ENCODE assay signal across 9 mouse cellular contexts in the genomic region with DNA sequence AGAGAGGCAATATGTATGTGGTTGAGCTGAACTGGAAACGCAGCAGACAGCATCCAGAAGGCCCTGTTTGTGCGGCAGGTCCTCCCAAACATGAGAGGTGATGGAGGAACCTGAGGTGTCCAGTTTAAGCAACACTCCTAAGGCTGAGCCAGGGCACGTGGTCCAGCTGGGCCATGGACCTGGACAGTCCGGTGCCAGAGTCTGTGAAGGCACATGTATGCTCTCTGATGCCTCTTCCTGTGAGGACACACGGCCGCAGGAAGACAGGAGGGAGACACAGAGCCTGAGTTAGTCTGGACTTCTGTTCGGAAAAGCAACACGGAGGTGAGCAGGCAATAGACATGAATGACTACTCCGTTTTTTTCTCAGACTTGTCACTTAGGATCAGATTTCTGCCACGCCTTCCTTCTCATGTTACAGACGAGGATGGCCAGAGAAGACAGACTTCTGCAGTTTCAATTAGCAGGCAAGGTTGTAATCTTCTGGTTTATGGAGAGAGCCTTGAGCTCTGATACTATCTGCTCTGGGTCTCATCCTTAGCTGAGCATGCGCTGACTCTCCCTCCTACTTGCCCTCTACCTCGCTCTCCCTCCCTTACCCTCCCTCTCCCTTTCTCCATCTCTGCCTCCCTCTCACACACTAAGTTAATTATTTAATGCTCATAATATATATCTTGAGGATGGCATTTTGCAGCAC. TPM values are rescaled to one million over a fixed set of nuclear protein-coding genes. Genes with fewer than 3 reads are reported as not detected.
DNase-seq lines count a peak whose midpoint lies in the region; ATAC-seq and TF ChIP-seq lines count a peak whose summit lies in the region.
"Had no signal": no experiment of that assay in that cellular context is flagged by ENCODE, and none has a peak within 500 bp of the region (broad histone marks: within the 10 kb centered on the region; RNA-seq: fewer than 3 reads in every experiment).

No protein-coding gene starts in this region.

- WGBS in limb, embryonic 12.5 days = 31% methylated on average over 13 of the region's 13 CpGs

- H3K27ac ChIP-seq in gastrocnemius, adult 2 months = no peak overlapping the region
- no peak overlapping the region for H3K27ac ChIP-seq in limb, embryonic 12.5 days

- no peaks in the 10 kb centered on the region for H3K9me3 ChIP-seq in limb, embryonic 12.5 days

- DNase-seq in gastrocnemius, adult 2 months = no peak
- DNase-seq in gastrocnemius, postnatal 25 days = no peak
- peak; percentile 19 for DNase-seq in ovary, adult 18-20 months (ENCODE audit: low spot score)
- DNase-seq in ovary, postnatal 10 days (ENCODE audit: low spot score) = no peak
- DNase-seq in testis, postnatal 14 days (ENCODE audit: low spot score) = peak; percentile 27
- DNase-seq in spleen, postnatal 4 days (ENCODE audit: low spot score in 2 of 2) = no peak
- no peak for DNase-seq in adrenal gland, adult 18-20 months (ENCODE audit: low spot score in 2 of 2)

- peak; percentile 66; the same call in 1 of the 2 replicates for ATAC-seq in limb, embryonic 12.5 days (ENCODE audit: insufficient number of reproducible peaks, insufficient read depth, low FRiP score, low TSS enrichment, low read depth)

- H3K4me1 ChIP-seq in limb, embryonic 12.5 days (replicated peaks) = no peaks in the 10 kb centered on the region

- H3K36me3 ChIP-seq in limb, embryonic 12.5 days = no peaks in the 10 kb centered on the region

- 0 out of 2 replicates have a peak overlapping the region, but pooled peaks have one; percentile 2 for H3K9ac ChIP-seq in limb, embryonic 12.5 days (replicated peaks)

- intact Hi-C loops in gastrocnemius, adult 2 months (cut with DNase I) = loop anchor here (1.0 to 2.0 kb wide), 2 partner anchors 96 to 129 kb away; no protein-coding TSS in a partner anchor

- peaks cover 8% of the 10 kb centered on the region; the same call in 1 of the 2 replicates for H3K27me3 ChIP-seq in limb, embryonic 12.5 days

- TF ChIP-seq CTCF in gastrocnemius, adult 2 months (IDR thresholded peaks at IDR 0.05) = no peak

- H3K4me2 ChIP-seq in limb, embryonic 12.5 days = peak overlapping the region; percentile 37

- peak overlapping the region; percentile 3 for H3K4me3 ChIP-seq in gastrocnemius, adult 2 months
- no peak overlapping the region for H3K4me3 ChIP-seq in limb, embryonic 12.5 days (replicated peaks)

RNA-seq across cellular contexts. Expression of a gene that starts 25.4 kb away (rescaled TPM):
- total RNA-seq in gastrocnemius, adult 2 months (2021) = 10 to 100 TPM; 71.4 to 72.2 TPM
- 10 to 100 TPM; 58.4 to 61.4 TPM for total RNA-seq in gastrocnemius, postnatal 25 days (2021)
- 183 and 186 TPM in 2 replicates for polyA plus RNA-seq in limb, embryonic 12.5 days (2016; fragmentation: Nextera tagmentation; extraction: Ambion mirVana)
- 100 to 1,000 TPM; 115 to 126 TPM for total RNA-seq in adrenal gland, adult 18-20 months (2021)

RNA-seq across cellular contexts. Expression of a gene that starts 52.2 kb away (rescaled TPM):
- total RNA-seq in gastrocnemius, adult 2 months (2021) = not detected
- total RNA-seq in gastrocnemius, postnatal 25 days (2021) = not detected
- polyA plus RNA-seq in limb, embryonic 12.5 days (2016; fragmentation: Nextera tagmentation; extraction: Ambion mirVana) = not detected in 2 replicates
- not detected for total RNA-seq in adrenal gland, adult 18-20 months (2021)
- polyA plus RNA-seq: CD4-positive, CD25-positive, alpha-beta regulatory T cell, adult 4 months had no signal

Comparison
In these comparisons a context has a peak if more than half of its experiments do, and no peak if none do; other contexts are left out.
1. DNase-seq: peak in ovary, adult 18-20 months (single experiment) and testis, postnatal 14 days (single experiment); none in gastrocnemius, adult 2 months (single experiment), gastrocnemius, postnatal 25 days (single experiment), ovary, postnatal 10 days (single experiment), spleen, postnatal 4 days (0 of 2) and adrenal gland, adult 18-20 months (0 of 2).